Mouse (Mus musculus) myocyte (in vitro differentiated cells): ENCODE results near the gene Khdrbs1. TPM values are rescaled to one million over a fixed set of nuclear protein-coding genes. Genes with fewer than 3 reads are reported as not detected.

Experiments used
- H3K27me3 ChIP-seq: one replicate; pipeline ENCODE4 v1.6.1; 2011; ENCODE audit not compliant: control insufficient read depth, insufficient read depth, insufficient read length
- H3K36me3 ChIP-seq: one replicate; pipeline ENCODE4 v1.6.1; 2011; ENCODE audit not compliant: control insufficient read depth, insufficient read depth
- H3K4me2 ChIP-seq: one replicate; pipeline ENCODE4 v1.6.1; 2011; ENCODE audit warnings: low read depth, control low read depth
- H3K4me3 ChIP-seq: one replicate; pipeline ENCODE4 v1.5.1; 2011; ENCODE audit warnings: mild to moderate bottlenecking, control low read depth, moderate library complexity
- H3K79me2 ChIP-seq: one replicate; pipeline ENCODE4 v1.6.1; 2011; ENCODE audit not compliant: control insufficient read depth, insufficient read depth
- H3ac ChIP-seq: one replicate; pipeline ENCODE4 v1.6.1; 2011; ENCODE audit not compliant: control insufficient read depth, insufficient read length
- CEBPB ChIP-seq: IDR thresholded peaks from 2 replicates; pipeline ENCODE4 v1.6.1; 2011; ENCODE audit warnings: mild to moderate bottlenecking, moderate library complexity; ENCODE audit not compliant: poor library complexity, insufficient read depth, severe bottlenecking
- E2F4 ChIP-seq: IDR thresholded peaks from one replicate; pipeline ENCODE4 v1.6.1; 2011; ENCODE audit warnings: mild to moderate bottlenecking, control low read depth, moderate library complexity; ENCODE audit not compliant: insufficient read depth
- MAX ChIP-seq: IDR thresholded peaks from one replicate; pipeline ENCODE4 v1.6.1; 2011; ENCODE audit warnings: low read depth, mild to moderate bottlenecking, control low read depth
- MYOD1 ChIP-seq, 3 experiments: IDR thresholded peaks; one replicate each; pipeline ENCODE4 v1.6.1; 2011; ENCODE audit warnings: control low read depth in 2 of 3, low read depth in 2 of 3, mild to moderate bottlenecking in 2 of 3, moderate library complexity in 1 of 3; ENCODE audit not compliant: insufficient read length in 2 of 3, control insufficient read depth in 1 of 3
- MYOG ChIP-seq, 3 experiments: IDR thresholded peaks; one replicate each; pipeline ENCODE4 v1.6.1; 2011; ENCODE audit warnings: control low read depth in 2 of 3, low read depth in 2 of 3, mild to moderate bottlenecking in 2 of 3; ENCODE audit not compliant: insufficient read length in 2 of 3, control insufficient read depth in 1 of 3, insufficient read depth in 1 of 3
- POLR2A ChIP-seq: IDR thresholded peaks from one replicate; pipeline ENCODE4 v1.6.1; 2011; ENCODE audit warnings: low read depth, mild to moderate bottlenecking, control low read depth, moderate library complexity; ENCODE audit not compliant: insufficient read length
- POLR2AphosphoS2 ChIP-seq: IDR thresholded peaks from one replicate; pipeline ENCODE4 v1.6.1; 2011; ENCODE audit warnings: low read depth, control low read depth; ENCODE audit not compliant: insufficient read length
- REST ChIP-seq: IDR thresholded peaks from one replicate; pipeline ENCODE4 v1.6.1; 2011; ENCODE audit warnings: mild to moderate bottlenecking, control low read depth, moderate library complexity; ENCODE audit not compliant: insufficient read depth, insufficient read length
- SRF ChIP-seq: IDR thresholded peaks from one replicate; pipeline ENCODE4 v1.6.1; 2011; ENCODE audit warnings: low read depth; ENCODE audit not compliant: control insufficient read depth, insufficient read length
- TCF12 ChIP-seq: IDR thresholded peaks from one replicate; pipeline ENCODE4 v1.6.1; 2011; ENCODE audit warnings: mild to moderate bottlenecking, control low read depth; ENCODE audit not compliant: poor library complexity, insufficient read depth, severe bottlenecking
- TCF3 ChIP-seq: IDR thresholded peaks from one replicate; pipeline ENCODE4 v1.6.1; 2011; ENCODE audit warnings: low read depth, control low read depth; ENCODE audit not compliant: insufficient read length
- USF1 ChIP-seq: IDR thresholded peaks from one replicate; pipeline ENCODE4 v1.6.1; 2011; ENCODE audit warnings: low read depth, mild to moderate bottlenecking, control low read depth, moderate library complexity
- polyA plus RNA-seq: library from polyadenylated mRNA; unstranded; fragments of >200 nt; fragmentation: generic; extraction: Trizol; gene quantifications from one replicate; pipeline ENCODE4 v1.2.1, GENCODE M21; 2012; ENCODE audit warnings: missing spikeins

Gene Khdrbs1
- polyA plus RNA-seq, 1 experiment, result 40.4 TPM

- Histone ChIP-seq H3ac (no peak overlapping the region), H3K4me2 (no peak overlapping the region), H3K36me3 (no peaks in the 10 kb centered on the region), H3K4me3 (no peak overlapping the region), H3K79me2 (no peaks in the 10 kb centered on the region), H3K27me3 (no peaks in the 10 kb centered on the region)
- no peak for TF ChIP-seq MAX
These were observed 19.5 kb upstream of the Khdrbs1 start for GRCm38 (mm10) chr4:129761606-129762005.

- no peak overlapping the region for H3ac ChIP-seq
- no peak overlapping the region for H3K4me3 ChIP-seq
- H3K27me3 ChIP-seq, result no peaks in the 10 kb centered on the region
- no peaks in the 10 kb centered on the region for H3K36me3 ChIP-seq
- no peaks in the 10 kb centered on the region for H3K79me2 ChIP-seq
- no peak for TF ChIP-seq TCF12
- no peak for TF ChIP-seq MAX
- no peak for TF ChIP-seq CEBPB
- TF ChIP-seq MYOG (IDR thresholded peaks at IDR 0.05; ENCODE audit: control insufficient read depth in 1 of 3, insufficient read depth in 1 of 3, insufficient read length in 2 of 3, low read depth in 2 of 3), result no peak
- TF ChIP-seq MYOD1 (IDR thresholded peaks at IDR 0.05; ENCODE audit: control insufficient read depth in 1 of 3, insufficient read length in 2 of 3, low read depth in 2 of 3), result no peak
- no peak for TF ChIP-seq USF1
- no peak for TF ChIP-seq TCF3
- TF ChIP-seq E2F4, result no peak
- no peak for TF ChIP-seq REST
- no peak for TF ChIP-seq POLR2AphosphoS2
- no peak for TF ChIP-seq POLR2A
- no peak for TF ChIP-seq SRF
- no peak overlapping the region for H3K4me2 ChIP-seq
These were observed 13.4 kb upstream of the Khdrbs1 start for GRCm38 (mm10) chr4:129755455-129755854.

DNA sequence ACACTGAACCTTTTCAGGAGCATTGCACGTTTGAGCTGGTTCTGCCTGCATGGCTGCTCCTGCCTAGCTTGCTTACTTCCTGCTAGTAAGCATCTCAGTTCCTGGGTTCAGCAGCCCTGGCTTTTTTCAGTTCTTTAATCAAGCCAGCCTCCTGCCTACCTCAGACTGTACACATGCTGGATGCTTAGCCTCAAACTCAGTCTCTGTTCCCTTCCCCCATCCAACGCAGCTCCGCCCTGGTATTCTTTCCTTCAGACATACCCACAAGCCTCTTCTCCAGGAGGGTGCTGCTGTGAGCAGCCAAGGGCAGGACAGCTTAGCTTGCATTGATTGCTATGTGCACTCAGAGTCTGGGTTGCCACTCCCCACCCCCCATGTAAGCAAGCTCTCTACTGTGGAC lies 12.6 kb upstream of the Khdrbs1 start:
- Histone ChIP-seq H3K79me2 (no peaks in the 10 kb centered on the region), H3ac (no peak overlapping the region), H3K4me3 (no peak overlapping the region), H3K36me3 (no peaks in the 10 kb centered on the region), H3K27me3 (no peaks in the 10 kb centered on the region), H3K4me2 (no peak overlapping the region)
- TF ChIP-seq POLR2A, result no peak
- TF ChIP-seq E2F4, result no peak
- no peak for TF ChIP-seq POLR2AphosphoS2
- TF ChIP-seq TCF3, result no peak
- TF ChIP-seq MAX, result no peak
- TF ChIP-seq REST, result no peak
- TF ChIP-seq CEBPB, result no peak
- TF ChIP-seq SRF, result no peak
- no peak for TF ChIP-seq MYOG (IDR thresholded peaks at IDR 0.05; ENCODE audit: control insufficient read depth in 1 of 3, insufficient read depth in 1 of 3, insufficient read length in 2 of 3, low read depth in 2 of 3)
- no peak for TF ChIP-seq MYOD1 (IDR thresholded peaks at IDR 0.05; ENCODE audit: control insufficient read depth in 1 of 3, insufficient read length in 2 of 3, low read depth in 2 of 3)
- TF ChIP-seq USF1, result no peak
- no peak for TF ChIP-seq TCF12

- H3K27me3 ChIP-seq, result no peaks in the 10 kb centered on the region
- H3ac ChIP-seq, result no peak overlapping the region
- H3K4me2 ChIP-seq, result no peak overlapping the region
- H3K4me3 ChIP-seq, result no peak overlapping the region
- TF ChIP-seq TCF12, result no peak
- TF ChIP-seq MYOG (IDR thresholded peaks at IDR 0.05; ENCODE audit: control insufficient read depth in 1 of 3, insufficient read depth in 1 of 3, insufficient read length in 2 of 3, low read depth in 2 of 3), result no peak
- TF ChIP-seq SRF, result no peak
- TF ChIP-seq E2F4, result no peak
- no peak for TF ChIP-seq REST
- no peak for TF ChIP-seq CEBPB
- H3K79me2 ChIP-seq, result no peaks in the 10 kb centered on the region
- no peaks in the 10 kb centered on the region for H3K36me3 ChIP-seq
These were observed 8.3 kb upstream of the Khdrbs1 start for GRCm38 (mm10) chr4:129750430-129750829.

- H3K4me3 ChIP-seq, result no peak overlapping the region
- TF ChIP-seq E2F4 (no peak), POLR2AphosphoS2 (no peak), SRF (no peak), USF1 (no peak), MYOD1 (IDR thresholded peaks at IDR 0.05; ENCODE audit: control insufficient read depth in 1 of 3, insufficient read length in 2 of 3, low read depth in 2 of 3) (no peak), TCF12 (no peak), CEBPB (no peak), MAX (no peak), POLR2A (no peak), REST (no peak), MYOG (IDR thresholded peaks at IDR 0.05; ENCODE audit: control insufficient read depth in 1 of 3, insufficient read depth in 1 of 3, insufficient read length in 2 of 3, low read depth in 2 of 3) (no peak)
- peaks cover 2% of the 10 kb centered on the region for H3K79me2 ChIP-seq
- no peaks in the 10 kb centered on the region for H3K27me3 ChIP-seq
- H3ac ChIP-seq, result no peak overlapping the region
- H3K36me3 ChIP-seq, result no peaks in the 10 kb centered on the region
- no peak overlapping the region for H3K4me2 ChIP-seq
These were observed 4.5 kb upstream of the Khdrbs1 start for GRCm38 (mm10) chr4:129746591-129746990.
